Mouse (Mus musculus) ES-Bruce4 (cell line): ENCODE results near the gene Pola2. TPM values are rescaled to one million over a fixed set of nuclear protein-coding genes. Genes with fewer than 3 reads are reported as not detected.

ENCODE experiments used
- H3K27ac ChIP-seq: 2 replicates; pipeline ENCODE4 v1.5.1; 2012; ENCODE audit warnings: low read length, inconsistent platforms; ENCODE audit not compliant: insufficient read depth
- H3K27me3 ChIP-seq: 2 replicates; pipeline ENCODE4 v1.6.1; 2012; ENCODE audit warnings: mild to moderate bottlenecking, low read length, inconsistent platforms; ENCODE audit not compliant: control insufficient read depth, poor library complexity, insufficient read depth, severe bottlenecking
- H3K36me3 ChIP-seq: 2 replicates; pipeline ENCODE4 v1.6.1; 2012; ENCODE audit warnings: inconsistent platforms, mild to moderate bottlenecking, low read length, moderate library complexity; ENCODE audit not compliant: control insufficient read depth, poor library complexity, insufficient read depth, severe bottlenecking
- H3K4me1 ChIP-seq: one replicate; pipeline ENCODE4 v1.8.1; 2011; ENCODE audit warnings: low read length; ENCODE audit not compliant: control insufficient read depth, insufficient read depth
- H3K4me3 ChIP-seq: 2 replicates; pipeline ENCODE4 v1.5.1; 2011; ENCODE audit warnings: low read depth, mild to moderate bottlenecking, low read length
- H3K9ac ChIP-seq: 2 replicates; pipeline ENCODE4 v1.6.1; 2012; ENCODE audit warnings: low read depth, mild to moderate bottlenecking, inconsistent platforms; ENCODE audit not compliant: poor library complexity, severe bottlenecking
- H3K9me3 ChIP-seq: replicated peaks from 2 replicates; pipeline ENCODE4 v1.6.1; 2012; ENCODE audit warnings: mild to moderate bottlenecking, low read length, inconsistent platforms; ENCODE audit not compliant: control insufficient read depth, poor library complexity, insufficient read depth, severe bottlenecking
- CTCF ChIP-seq: IDR thresholded peaks from one replicate; pipeline ENCODE4 v1.8.1; 2011; ENCODE audit warnings: low read depth, low read length
- EP300 ChIP-seq: IDR thresholded peaks from 2 replicates; pipeline ENCODE4 v1.6.1; 2011; ENCODE audit warnings: low read depth, low read length; ENCODE audit not compliant: insufficient read depth
- POLR2A ChIP-seq: IDR thresholded peaks from one replicate; pipeline ENCODE4 v1.8.1; 2011; ENCODE audit warnings: low read length; ENCODE audit not compliant: insufficient read depth
- polyA plus RNA-seq: library from polyadenylated mRNA; stranded (reverse); fragments of >200 nt; gene quantifications from 2 replicates; pipeline ENCODE4 v1.2.4, GENCODE M21; 2011; ENCODE audit warnings: low read depth; ENCODE audit not compliant: missing spikeins, insufficient read depth, insufficient read length

Gene Pola2
- polyA plus RNA-seq, 1 experiment = 95.9 TPM

DNA sequence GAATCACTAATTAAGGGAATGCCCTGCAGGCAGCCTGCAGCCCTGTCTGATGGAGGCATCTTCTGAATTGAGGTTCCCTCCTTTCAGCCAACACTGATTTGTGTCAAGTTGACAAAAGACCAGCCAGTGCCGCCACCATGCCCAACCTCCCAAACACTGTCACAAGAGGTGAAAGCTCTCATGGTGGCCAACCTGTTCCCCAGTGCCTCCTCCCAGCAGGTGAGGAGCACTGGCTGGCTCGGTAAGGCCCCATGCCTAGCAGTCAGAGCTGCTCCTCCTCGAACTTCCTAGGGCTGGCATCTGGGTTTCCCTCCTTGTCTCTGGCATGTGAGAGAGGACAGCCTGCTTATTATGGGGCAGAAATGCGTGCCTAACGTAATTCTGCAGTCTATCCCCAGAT lies 24.3 kb downstream of the Pola2 start:
- TF ChIP-seq EP300 (no peak), CTCF (no peak), POLR2A (no peak)
- Histone ChIP-seq H3K27me3 (no peaks in the 10 kb centered on the region), H3K4me3 (no peak overlapping the region), H3K36me3 (peaks cover 16% of the 10 kb centered on the region), H3K9me3 (no peaks in the 10 kb centered on the region), H3K4me1 (no peaks in the 10 kb centered on the region), H3K9ac (no peak overlapping the region), H3K27ac (no peak overlapping the region)

DNA sequence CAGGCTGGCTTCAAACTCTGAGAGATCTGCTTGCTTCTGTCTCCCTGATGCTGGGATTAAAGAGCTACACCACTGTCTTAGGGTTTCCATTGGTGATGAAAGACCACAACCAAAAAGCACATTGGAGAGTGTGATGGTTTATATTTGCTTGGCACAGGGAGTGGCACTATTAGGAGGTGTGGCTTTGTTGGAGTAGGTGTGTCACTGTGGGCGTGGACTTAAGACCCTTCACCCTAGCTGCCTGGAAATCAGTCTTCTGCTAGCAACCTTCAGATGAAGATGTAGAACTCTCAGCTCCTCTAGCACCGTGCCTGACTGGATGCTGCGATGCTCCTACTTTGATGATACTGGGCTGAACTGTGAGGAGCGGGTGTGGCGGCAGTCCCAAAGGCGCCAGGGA lies 25.5 kb downstream of the Pola2 start:
- Histone ChIP-seq H3K9ac (no peak overlapping the region), H3K27me3 (no peaks in the 10 kb centered on the region), H3K4me1 (no peaks in the 10 kb centered on the region), H3K27ac (no peak overlapping the region), H3K4me3 (no peak overlapping the region), H3K9me3 (no peaks in the 10 kb centered on the region), H3K36me3 (peaks cover 16% of the 10 kb centered on the region)
- no peak for TF ChIP-seq CTCF

DNA sequence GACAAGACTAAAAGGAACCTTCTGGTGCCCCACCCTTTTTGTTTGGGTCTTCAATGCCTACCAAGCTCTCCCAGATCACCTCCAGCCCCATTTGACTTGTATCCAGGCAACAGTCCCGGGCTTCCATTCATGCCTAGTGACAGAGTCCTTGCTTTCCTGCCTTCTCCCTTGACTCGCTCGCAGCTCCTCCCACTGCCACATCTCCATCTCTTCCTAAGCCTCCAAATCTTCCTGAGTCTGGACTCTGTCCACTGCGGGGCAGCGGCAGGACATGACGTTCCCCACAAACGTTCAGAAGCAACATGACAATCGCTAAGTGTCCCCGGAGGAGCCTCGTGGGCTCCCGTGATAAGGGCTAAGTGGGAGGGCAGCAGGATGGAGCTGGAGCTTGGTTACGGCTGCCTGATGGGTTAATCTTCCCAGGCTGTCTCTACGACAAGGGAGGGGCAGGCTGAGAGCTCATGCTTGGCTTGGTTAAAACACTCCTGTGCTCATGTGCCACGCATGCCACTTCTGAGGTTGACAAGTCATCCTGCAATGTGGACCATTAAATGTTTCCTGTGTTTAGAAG lies 26.1 kb downstream of the Pola2 start:
- no peaks in the 10 kb centered on the region for H3K9me3 ChIP-seq
- TF ChIP-seq CTCF = no peak
- no peak for TF ChIP-seq EP300
- TF ChIP-seq POLR2A = no peak
- H3K9ac ChIP-seq = no peak overlapping the region
- H3K4me3 ChIP-seq = no peak overlapping the region
- H3K27ac ChIP-seq = no peak overlapping the region
- H3K36me3 ChIP-seq = peaks cover 10% of the 10 kb centered on the region
- no peaks in the 10 kb centered on the region for H3K27me3 ChIP-seq
- H3K4me1 ChIP-seq = no peaks in the 10 kb centered on the region

DNA sequence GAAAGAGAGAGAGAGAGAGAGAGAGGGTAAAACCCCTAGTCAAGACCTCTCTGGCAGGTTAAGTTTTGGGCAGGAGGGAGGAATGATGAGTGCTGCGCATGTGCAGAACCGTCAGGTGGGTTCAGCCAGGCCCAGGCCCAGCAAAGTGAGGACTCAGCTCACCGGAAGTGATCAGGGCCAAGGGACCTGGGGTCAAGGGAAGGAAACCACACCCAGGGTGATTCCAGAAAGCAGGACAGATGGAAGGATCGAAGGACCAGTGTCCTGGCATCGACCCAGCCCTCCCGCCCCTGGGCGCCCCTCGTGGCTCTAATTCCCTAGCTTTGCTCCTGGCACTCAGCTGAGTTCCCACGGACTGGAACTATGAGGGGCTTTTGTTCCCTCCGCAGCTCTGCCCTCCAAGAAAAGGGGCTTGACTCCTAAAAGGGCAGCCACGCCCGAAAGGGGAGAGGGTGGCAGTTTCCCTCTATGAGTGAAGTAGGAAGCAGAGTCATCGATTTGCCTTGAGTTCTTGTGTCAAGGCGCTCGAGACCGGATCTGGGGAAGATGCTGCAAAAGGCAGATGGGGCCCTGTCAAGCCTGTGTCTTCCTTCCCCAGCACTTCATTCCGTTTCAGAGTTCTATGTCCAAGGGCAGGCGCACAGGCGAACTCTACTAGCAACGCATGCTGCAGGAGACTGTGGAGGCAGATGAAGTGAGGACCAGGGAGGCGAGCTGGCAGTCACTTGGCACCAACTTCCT lies 26.7 kb downstream of the Pola2 start:
- Histone ChIP-seq H3K9ac (no peak overlapping the region), H3K27me3 (no peaks in the 10 kb centered on the region), H3K36me3 (peaks cover 8% of the 10 kb centered on the region), H3K27ac (no peak overlapping the region), H3K4me3 (no peak overlapping the region), H3K4me1 (no peaks in the 10 kb centered on the region), H3K9me3 (no peaks in the 10 kb centered on the region)
- TF ChIP-seq CTCF (no peak), EP300 (no peak), POLR2A (no peak)

DNA sequence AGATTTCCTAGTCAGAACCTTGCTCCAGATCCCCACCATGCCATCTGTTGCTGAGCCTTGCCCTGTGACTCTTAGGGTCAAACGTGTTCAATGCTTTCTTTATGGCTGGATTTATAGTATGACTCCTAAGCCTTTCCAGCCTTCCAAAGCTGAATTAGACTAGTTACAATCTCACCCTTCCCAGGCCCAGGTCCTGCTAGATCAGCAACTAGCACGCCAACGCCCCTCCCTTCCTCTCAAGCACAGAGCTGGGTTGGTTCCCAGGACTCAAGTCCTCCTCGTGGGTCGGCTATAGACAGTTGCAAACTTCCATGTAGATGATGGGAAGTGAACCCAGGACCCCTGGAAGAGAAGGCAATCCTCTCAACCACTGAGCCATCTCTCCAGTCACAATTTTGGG lies 28.3 kb downstream of the Pola2 start:
- Histone ChIP-seq H3K4me1 (no peaks in the 10 kb centered on the region), H3K27me3 (no peaks in the 10 kb centered on the region), H3K9ac (no peak overlapping the region), H3K36me3 (no peaks in the 10 kb centered on the region), H3K9me3 (no peaks in the 10 kb centered on the region), H3K4me3 (no peak overlapping the region), H3K27ac (no peak overlapping the region)
- TF ChIP-seq CTCF (no peak), POLR2A (no peak), EP300 (no peak)

DNA sequence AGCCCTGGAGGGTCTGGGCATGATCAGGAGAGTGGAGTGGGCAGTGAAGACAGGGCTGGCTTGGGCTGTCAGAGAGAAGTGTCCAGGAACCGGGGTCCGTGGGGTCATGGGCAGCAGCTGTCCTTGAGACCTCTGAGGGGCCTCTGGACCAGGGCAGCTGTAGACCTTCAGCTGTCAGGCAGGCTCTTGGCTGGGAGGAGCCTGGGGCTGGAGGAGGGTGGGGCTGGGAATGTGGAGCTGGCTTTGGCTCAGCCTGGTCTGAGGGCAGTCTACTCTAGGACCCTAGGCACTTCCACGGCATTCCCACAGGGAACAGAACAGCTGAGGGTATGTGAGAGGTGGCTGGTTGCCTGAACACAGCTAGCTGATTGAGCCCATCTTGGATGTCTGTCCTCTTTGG lies 28.7 kb downstream of the Pola2 start:
- H3K4me1 ChIP-seq = no peaks in the 10 kb centered on the region
- H3K9ac ChIP-seq = no peak overlapping the region
- H3K4me3 ChIP-seq = no peak overlapping the region
- no peaks in the 10 kb centered on the region for H3K27me3 ChIP-seq
- H3K9me3 ChIP-seq = no peaks in the 10 kb centered on the region
- no peaks in the 10 kb centered on the region for H3K36me3 ChIP-seq
- H3K27ac ChIP-seq = no peak overlapping the region
- TF ChIP-seq CTCF (no peak), EP300 (no peak), POLR2A (no peak)
